Mouse (Mus musculus): ENCODE data around the gene Ankrd24.
A peak's percentile ranks its signal among the peaks of the same experiment; 100 is the strongest.
"Not testable (repeated sequence)": the region's sequence is repeated elsewhere in the genome, so short reads cannot be mapped to it uniquely, and the experiment has no call there.

Gene Ankrd24

GRCm38 (mm10) chr10:81644162-81644561 lies 15.8 kb downstream of the Ankrd24 start:
- no peak for DNase-seq (ENCODE audit: low spot score in 2 of 2)

GRCm38 (mm10) chr10:81644716-81645115 lies 16.4 kb downstream of the Ankrd24 start:
- DNase-seq (ENCODE audit: low spot score in 2 of 2): no peak

DNA sequence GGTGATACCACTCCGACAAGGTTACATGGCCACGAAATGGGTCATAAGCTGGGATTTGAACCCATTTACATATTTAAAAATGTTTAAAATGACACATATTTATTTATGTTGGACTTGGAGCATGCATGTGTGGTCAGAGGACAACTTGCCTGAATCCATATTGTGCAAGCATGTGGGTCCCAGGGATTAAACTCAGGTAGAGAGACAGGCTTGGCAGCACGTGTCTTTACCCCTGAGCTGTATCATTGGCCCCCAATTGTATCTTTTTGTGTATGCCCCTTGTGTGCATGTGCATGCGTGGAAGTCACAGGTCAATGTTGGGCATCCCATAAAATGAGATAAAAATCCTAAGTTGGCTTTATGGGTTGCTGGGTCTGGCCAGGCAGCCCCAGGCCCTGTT lies 17.1 kb downstream of the Ankrd24 start:
- no peak for DNase-seq (ENCODE audit: low spot score in 2 of 2)

GRCm38 (mm10) chr10:81646015-81646555 lies 17.7 kb downstream of the Ankrd24 start:
- no peak for DNase-seq (ENCODE audit: low spot score in 2 of 2)

DNA sequence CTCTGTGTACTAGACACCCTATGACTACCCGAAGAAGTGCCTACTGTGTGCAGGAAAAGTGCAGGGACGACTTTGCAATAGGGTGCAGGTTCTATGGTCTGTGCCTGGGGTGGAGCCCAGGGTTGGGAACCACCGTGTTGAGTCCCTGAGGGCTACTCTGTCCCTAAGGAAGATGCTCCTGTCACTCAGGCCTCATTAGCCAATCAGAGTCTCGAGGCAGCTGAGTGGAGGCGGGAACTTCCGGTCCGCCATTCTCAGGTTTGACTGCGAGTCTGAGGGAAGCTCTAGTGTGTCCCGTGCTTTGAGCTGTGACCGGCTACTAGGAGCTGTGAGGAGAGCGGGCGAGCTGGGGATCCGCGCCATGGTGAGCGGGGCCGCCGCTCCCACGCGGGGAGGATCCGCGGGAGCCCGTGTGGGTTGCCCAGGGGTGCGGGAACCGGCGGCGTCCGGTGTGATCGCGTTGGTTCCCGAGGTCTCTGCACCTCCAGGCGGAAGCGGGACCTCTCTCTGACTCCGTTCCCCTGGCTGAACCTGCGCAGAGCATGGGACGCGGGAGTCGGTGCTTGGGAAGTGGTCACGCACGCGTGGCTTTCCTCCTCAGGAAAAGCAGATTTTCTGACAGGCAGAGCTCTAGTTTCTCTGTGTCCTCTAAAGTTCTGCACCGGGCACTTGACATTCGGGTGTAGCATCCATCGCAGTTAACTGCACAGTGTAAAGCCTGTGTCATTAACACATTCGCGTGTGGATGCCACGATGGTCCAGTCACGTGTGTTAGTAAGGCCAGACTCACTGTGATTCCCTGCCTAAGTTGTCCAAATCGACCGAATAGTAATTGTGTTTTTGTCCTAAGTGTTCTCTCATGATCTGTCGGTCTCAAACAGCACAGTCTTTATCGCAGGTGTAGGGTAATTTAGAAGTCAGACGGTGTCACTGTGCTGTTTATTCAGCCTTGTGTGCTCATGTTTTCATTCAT lies 20.7 kb downstream of the Ankrd24 start, which contains the start of gene Gm10778:
Gene Gm10778 (plus strand): TSS at position 257 of the 973 bp plus-strand sequence.
- peak; percentile 81 to 86 for DNase-seq (ENCODE audit: low spot score in 2 of 2)

DNA sequence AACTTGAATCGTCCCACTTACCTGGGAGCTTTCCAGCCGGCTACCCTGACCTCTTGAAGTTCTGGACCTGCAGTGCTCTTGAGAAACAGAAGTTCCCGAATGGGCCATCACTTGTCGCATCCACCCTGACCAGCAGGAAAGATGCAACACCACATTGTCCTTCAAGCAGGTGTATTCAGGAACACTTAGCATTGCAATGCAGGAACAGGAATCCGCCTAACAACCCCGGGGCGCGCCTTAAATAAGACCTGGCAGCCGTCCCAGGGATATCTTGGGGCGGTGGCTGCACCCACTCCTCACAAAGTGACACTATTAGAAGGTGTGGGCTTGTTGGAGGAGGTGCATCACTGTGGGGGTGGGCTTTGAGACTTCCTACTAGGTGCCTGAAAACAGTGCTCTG lies 26.8 kb downstream of the Ankrd24 start:
- DNase-seq (ENCODE audit: low spot score in 2 of 2): no peak

- DNase-seq (ENCODE audit: low spot score in 2 of 2): no peak
Measured at GRCm38 (mm10) chr10:81656174-81656573, 27.8 kb downstream of the Ankrd24 start.

DNA sequence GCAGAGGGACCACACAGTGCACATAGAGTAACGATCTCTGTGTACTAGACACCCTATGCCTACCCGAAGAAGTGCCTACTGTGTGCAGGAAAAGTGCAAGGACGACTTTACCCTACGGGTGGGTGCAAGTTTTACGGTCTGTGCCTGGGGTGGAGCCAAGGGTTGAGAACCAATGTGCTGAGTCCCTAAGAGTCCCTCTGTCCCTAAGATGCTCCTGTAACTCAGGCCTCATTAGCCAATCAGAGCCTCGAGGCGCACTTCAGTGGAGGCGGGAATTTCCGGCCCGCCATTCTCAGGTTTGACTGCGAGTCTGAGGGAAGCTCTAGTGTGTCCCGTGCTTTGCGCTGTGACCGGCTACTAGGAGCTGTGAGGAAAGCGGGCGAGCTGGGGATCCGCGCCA lies 58.8 kb downstream of the Ankrd24 start:
- DNase-seq (ENCODE audit: low spot score in 2 of 2): not testable (repeated sequence)

All from spleen, postnatal 36 days (tissue).